Mouse (Mus musculus) v-Abl transformed pro-B cells (cell line): ENCODE measurements around the gene Selenof.

Experiments used
- in situ Hi-C, 2 experiments: fragments of 400-800 bp; cut with MboI; formaldehyde crosslinking; loops; one replicate each; pipeline ENCODE4 v1.15.1; 2025; ENCODE audit not compliant: unreplicated experiment in 2 of 2

The Selenof gene

DNA sequence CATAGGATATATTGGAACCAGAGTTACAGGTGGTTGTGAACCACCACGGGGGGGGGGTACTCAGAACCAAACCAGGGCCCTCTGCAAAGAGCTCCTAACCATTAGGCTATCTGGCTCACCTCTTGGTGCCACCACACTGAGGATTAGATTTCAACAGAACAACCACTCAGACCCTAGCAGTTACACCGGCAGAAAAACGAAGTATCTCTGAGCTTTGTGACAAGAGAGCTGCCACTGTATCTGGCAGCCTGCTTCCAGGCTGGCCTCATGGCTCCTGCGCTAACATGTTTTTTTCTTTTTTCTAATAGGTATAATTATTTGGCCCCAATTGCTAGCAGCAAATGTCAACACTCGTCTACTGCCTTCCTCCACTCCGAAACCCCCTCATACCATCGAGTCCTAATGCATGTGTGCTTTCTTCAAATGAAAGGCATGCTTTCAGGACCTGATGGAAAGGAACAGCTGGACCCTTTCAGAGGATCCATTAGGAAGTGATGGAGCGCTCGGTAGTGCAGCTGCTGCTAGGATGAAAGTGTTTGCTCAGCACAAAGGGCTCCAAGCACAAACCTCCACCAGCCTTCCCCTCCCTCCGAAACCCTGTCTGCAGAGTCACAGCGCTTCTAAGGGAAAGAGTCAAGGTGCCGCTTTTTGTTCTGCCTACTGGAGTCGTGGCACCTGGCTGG lies 53.0 kb downstream of the Selenof start:
- in situ Hi-C loops = loop anchor here in 1 of 2 experiments (25.0 kb wide), 1 partner anchor 514 kb away; no protein-coding TSS in a partner anchor

- in situ Hi-C loops = no loop called here
Observed at GRCm38 (mm10) chr3:144625691-144626090, 55.6 kb downstream of the Selenof start.

GRCm38 (mm10) chr3:144628005-144628914 lies 58.2 kb downstream of the Selenof start:
- in situ Hi-C loops = no loop called here

DNA sequence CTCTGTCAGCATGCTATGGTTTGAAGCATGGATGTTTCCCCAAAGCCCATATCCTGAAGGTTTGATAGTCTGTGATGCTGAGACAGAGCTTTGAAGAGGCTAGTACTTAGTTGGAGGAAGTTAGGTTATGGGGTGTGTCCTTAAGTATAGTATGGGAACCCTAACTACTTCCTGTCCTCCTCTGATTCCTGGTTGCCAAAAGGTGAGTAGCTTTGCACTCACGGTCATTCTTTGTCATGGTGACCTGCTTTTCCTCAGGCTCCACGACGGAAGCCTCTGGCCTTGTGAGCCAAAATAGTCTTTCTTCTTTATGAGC lies 58.8 kb downstream of the Selenof start:
- in situ Hi-C loops = no loop called here

DNA sequence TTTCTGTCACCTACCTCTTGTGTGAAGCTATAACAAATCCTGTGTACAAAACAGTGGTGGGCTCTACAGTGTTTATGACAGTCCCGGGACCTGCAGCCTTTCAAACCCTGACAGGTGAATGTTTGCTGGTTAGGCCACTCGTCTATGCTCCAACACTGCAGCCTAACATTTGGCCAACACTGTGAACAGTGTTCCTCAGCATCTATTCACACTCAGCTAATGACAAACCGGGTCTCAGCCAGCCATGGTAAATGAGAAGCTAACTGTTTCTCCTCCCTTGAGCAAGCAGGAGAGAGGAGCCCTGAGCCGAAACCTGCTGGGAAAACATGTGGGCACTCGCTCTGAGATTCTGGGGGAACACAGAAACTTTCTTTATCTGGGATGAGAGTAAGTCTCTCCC lies 65.1 kb downstream of the Selenof start:
- in situ Hi-C loops = no loop called here

- in situ Hi-C loops = no loop called here
Observed at GRCm38 (mm10) chr3:144638110-144638509, 68.0 kb downstream of the Selenof start.

- in situ Hi-C loops = no loop called here
Observed at GRCm38 (mm10) chr3:144639387-144639786, 69.3 kb downstream of the Selenof start.

DNA sequence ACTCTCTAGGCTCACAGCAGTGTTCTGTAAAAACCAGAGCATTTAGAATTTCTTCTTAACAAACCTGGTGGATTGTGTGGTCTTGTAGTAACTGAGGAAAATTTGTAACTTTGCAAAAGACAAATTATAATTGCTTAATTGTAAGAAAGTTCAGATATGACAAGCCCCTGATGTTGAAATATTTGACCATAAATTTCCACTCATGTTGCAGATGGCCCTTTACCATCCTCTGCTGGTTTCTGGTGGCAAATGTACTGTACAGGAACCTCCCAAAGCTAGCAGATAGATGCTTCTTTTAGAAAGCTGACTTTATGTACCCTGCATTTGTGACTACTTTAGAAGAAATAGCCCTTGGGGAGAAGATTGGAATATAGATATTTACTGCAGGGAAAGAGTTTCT lies 69.9 kb downstream of the Selenof start:
- in situ Hi-C loops = no loop called here

GRCm38 (mm10) chr3:144642141-144642540 lies 72.0 kb downstream of the Selenof start:
- in situ Hi-C loops = no loop called here

- in situ Hi-C loops = no loop called here
Observed at GRCm38 (mm10) chr3:144643301-144643871, 73.3 kb downstream of the Selenof start.

DNA sequence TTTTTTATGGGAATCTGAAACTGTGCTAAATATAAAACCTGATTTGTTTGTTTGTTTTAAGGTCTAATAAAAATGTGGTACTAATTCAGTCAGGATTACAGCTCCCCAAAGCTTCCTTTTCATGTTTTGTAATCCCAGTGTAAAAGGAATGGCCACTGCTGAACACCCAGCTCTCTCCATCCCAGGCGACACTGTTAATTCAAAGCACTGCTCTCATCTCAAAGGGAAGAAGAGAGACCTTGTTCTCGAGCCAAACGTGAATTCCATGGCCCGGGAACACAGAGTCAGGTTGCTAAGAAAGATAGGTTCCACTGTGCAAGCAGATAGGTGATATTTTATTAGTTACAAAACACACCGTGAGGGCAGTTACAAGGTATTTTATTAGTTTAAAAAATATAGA lies 74.1 kb downstream of the Selenof start:
- in situ Hi-C loops = no loop called here
